Mouse (Mus musculus) kidney, embryonic 15.5 days (tissue): ENCODE results near the gene Tardbp. TPM values are rescaled to one million over a fixed set of nuclear protein-coding genes. Genes with fewer than 3 reads are reported as not detected.

ENCODE experiments used
- ATAC-seq: fragments of 200-750 bp; cut with Nextera tagmentation; replicated peaks from 2 replicates; pipeline ENCODE4 v1.8.0; 2017; ENCODE audit warnings: moderate TSS enrichment; ENCODE audit not compliant: low FRiP score
- H3K27ac ChIP-seq: fragments of 300-500 bp; sonication (generic); 2 replicates; pipeline ENCODE4 v1.5.1; 2015; ENCODE audit warnings: mild to moderate bottlenecking, inconsistent platforms
- H3K27me3 ChIP-seq: fragments of 300-500 bp; sonication (generic); 2 replicates; pipeline ENCODE4 v1.6.1; 2015; ENCODE audit warnings: inconsistent platforms
- H3K36me3 ChIP-seq: fragments of 300-500 bp; sonication (generic); 2 replicates; pipeline ENCODE4 v1.6.1; 2015; ENCODE audit warnings: inconsistent platforms
- H3K4me1 ChIP-seq: fragments of 300-500 bp; sonication (generic); 2 replicates; pipeline ENCODE4 v1.6.1; 2015; ENCODE audit warnings: inconsistent platforms
- H3K4me2 ChIP-seq: fragments of 300-500 bp; sonication (generic); 2 replicates; pipeline ENCODE4 v1.6.1; 2015; ENCODE audit warnings: moderate library complexity, mild to moderate bottlenecking, inconsistent platforms
- H3K4me3 ChIP-seq: fragments of 300-500 bp; sonication (generic); replicated peaks from 2 replicates; pipeline ENCODE4 v1.5.1; 2015; ENCODE audit warnings: mild to moderate bottlenecking, inconsistent platforms
- H3K9ac ChIP-seq: fragments of 300-500 bp; sonication (generic); 2 replicates; pipeline ENCODE4 v1.6.1; 2015; ENCODE audit warnings: mild to moderate bottlenecking, inconsistent platforms
- H3K9me3 ChIP-seq: fragments of 300-500 bp; sonication (generic); replicated peaks from 2 replicates; pipeline ENCODE4 v1.6.1; 2016; ENCODE audit warnings: inconsistent platforms
- WGBS: fragments of 180-500 bp; shearing (Covaris S2); methylation state at CpG from one replicate; pipeline ENCODE4 v1.1.7; 2015; ENCODE audit warnings: mixed read lengths; 5-methylcytosine and 5-hydroxymethylcytosine counted together
- polyA plus RNA-seq: library from polyadenylated mRNA; unstranded; fragments of >200 nt; fragmentation: Nextera tagmentation; extraction: Ambion mirVana; gene quantifications from 2 replicates; pipeline ENCODE4 v1.2.1, GENCODE M21; 2015

Tardbp gene
- polyA plus RNA-seq, 1 experiment from 2014 or later = 360 TPM

GRCm38 (mm10) chr4:148570693-148571295 lies 56.0 kb downstream of the Tardbp start:
- Histone ChIP-seq H3K27ac (no peak overlapping the region), H3K4me1 (no peaks in the 10 kb centered on the region), H3K27me3 (no peaks in the 10 kb centered on the region), H3K4me3 (no peak overlapping the region), H3K4me2 (no peak overlapping the region), H3K36me3 (peaks cover 98% of the 10 kb centered on the region), H3K9me3 (no peaks in the 10 kb centered on the region), H3K9ac (no peak overlapping the region)
- WGBS = 94% methylated on average over 9 of the region's 9 CpGs
- ATAC-seq = no peak

- Histone ChIP-seq H3K9me3 (no peaks in the 10 kb centered on the region), H3K27me3 (no peaks in the 10 kb centered on the region), H3K4me2 (no peak overlapping the region), H3K36me3 (peaks cover 98% of the 10 kb centered on the region), H3K9ac (no peak overlapping the region), H3K4me3 (no peak overlapping the region), H3K4me1 (no peaks in the 10 kb centered on the region), H3K27ac (no peak overlapping the region)
- WGBS = 87% methylated on average over 10 of the region's 10 CpGs
- ATAC-seq = no peak
These were observed 56.7 kb downstream of the Tardbp start for GRCm38 (mm10) chr4:148570138-148570537.

GRCm38 (mm10) chr4:148563595-148563994 lies 63.2 kb downstream of the Tardbp start:
- ATAC-seq = no peak
- Histone ChIP-seq H3K9ac (no peak overlapping the region), H3K9me3 (no peaks in the 10 kb centered on the region), H3K4me3 (no peak overlapping the region), H3K4me2 (no peak overlapping the region), H3K27me3 (no peaks in the 10 kb centered on the region), H3K27ac (no peak overlapping the region), H3K4me1 (peaks cover 8% of the 10 kb centered on the region; the same call in 1 of the 2 replicates), H3K36me3 (peaks cover 87% of the 10 kb centered on the region)
- 96% methylated on average over 12 of the region's 12 CpGs for WGBS

- ATAC-seq = no peak
- Histone ChIP-seq H3K9me3 (no peaks in the 10 kb centered on the region), H3K4me1 (peaks cover 11% of the 10 kb centered on the region; the same call in 1 of the 2 replicates), H3K4me2 (no peak overlapping the region), H3K9ac (no peak overlapping the region), H3K4me3 (no peak overlapping the region), H3K36me3 (peaks cover 78% of the 10 kb centered on the region), H3K27me3 (no peaks in the 10 kb centered on the region), H3K27ac (no peak overlapping the region)
- 93% methylated on average over 17 of the region's 17 CpGs for WGBS
These were observed 64.1 kb downstream of the Tardbp start for GRCm38 (mm10) chr4:148562676-148563075.

Other genes starting within 250 kb of the Tardbp start
- gene Ubiad1, start 182.2 kb downstream of the Tardbp start, polyA plus RNA-seq = 24.9 and 26.8 TPM in 2 replicates
- 19.5 and 20.0 TPM in 2 replicates for gene Mtor, start 178.4 kb downstream of the Tardbp start, polyA plus RNA-seq
- 1.4 and 3.8 TPM in 2 replicates for gene Angptl7, start 126.6 kb downstream of the Tardbp start, polyA plus RNA-seq
- gene Exosc10, start 68.6 kb downstream of the Tardbp start, polyA plus RNA-seq = 89.3 and 98.3 TPM in 2 replicates
- 192 and 209 TPM in 2 replicates for gene Srm, start 35.5 kb downstream of the Tardbp start, polyA plus RNA-seq
- 0.44 and 0.69 TPM in 2 replicates for gene Masp2, start 24.5 kb downstream of the Tardbp start, polyA plus RNA-seq
- gene Gm572, start 16.3 kb upstream of the Tardbp start, polyA plus RNA-seq = not detected in 2 replicates
- 7.1 and 7.3 TPM in 2 replicates for gene Casz1, start 177.4 kb upstream of the Tardbp start, polyA plus RNA-seq